Mouse (Mus musculus) hindbrain, postnatal 0 days (tissue): ENCODE data around the gene Slitrk3. TPM values are rescaled to one million over a fixed set of nuclear protein-coding genes. Genes with fewer than 3 reads are reported as not detected.

Source experiments
- ATAC-seq: fragments of 200-750 bp; cut with Nextera tagmentation; 2 replicates; pipeline ENCODE4 v1.8.0; 2017; ENCODE audit warnings: mild to moderate bottlenecking, moderate TSS enrichment, moderate library complexity
- DNase-seq: peaks from one replicate; pipeline ENCODE4 v3.0.0-alpha.2; 2015; ENCODE audit warnings: low spot score
- H3K27ac ChIP-seq: fragments of 300-500 bp; sonication (generic); 2 replicates; pipeline ENCODE4 v1.5.1; 2014; ENCODE audit warnings: mild to moderate bottlenecking
- H3K27me3 ChIP-seq: fragments of 300-500 bp; sonication (generic); 2 replicates; pipeline ENCODE4 v1.6.1; 2014; ENCODE audit warnings: low read length, mixed read lengths; ENCODE audit not compliant: insufficient read depth
- H3K36me3 ChIP-seq: fragments of 300-500 bp; sonication (generic); 2 replicates; pipeline ENCODE4 v1.6.1; 2014; ENCODE audit warnings: low read length, mixed read lengths; ENCODE audit not compliant: insufficient read depth
- H3K4me1 ChIP-seq: fragments of 300-500 bp; sonication (generic); 2 replicates; pipeline ENCODE4 v1.6.1; 2014; ENCODE audit warnings: antibody characterized with exemption, low read length, mixed read lengths; ENCODE audit not compliant: insufficient read depth
- H3K4me2 ChIP-seq: fragments of 300-500 bp; sonication (generic); 2 replicates; pipeline ENCODE4 v1.6.1; 2014; ENCODE audit warnings: low read depth, mild to moderate bottlenecking, low read length, moderate library complexity, mixed read lengths
- H3K4me3 ChIP-seq: fragments of 300-500 bp; sonication (generic); 2 replicates; pipeline ENCODE4 v1.5.1; 2014; ENCODE audit warnings: low read length
- H3K9ac ChIP-seq: fragments of 300-500 bp; sonication (generic); replicated peaks from 2 replicates; pipeline ENCODE4 v1.6.1; 2014; ENCODE audit warnings: mild to moderate bottlenecking, low read length, moderate library complexity, mixed read lengths
- H3K9me3 ChIP-seq: fragments of 300-500 bp; sonication (generic); 2 replicates; pipeline ENCODE4 v1.6.1; 2016; ENCODE audit warnings: low read length, mixed read lengths
- CTCF ChIP-seq: IDR thresholded peaks from 2 replicates; pipeline ENCODE4 v1.5.1; 2016; ENCODE audit warnings: antibody characterized with exemption, control low read depth, low read depth
- WGBS: fragments of 180-500 bp; shearing (Covaris S2); extraction: QIAGEN DNeasy Blood & Tissue Kit; methylation state at CpG from one replicate; pipeline ENCODE4 v1.1.7; 2014; 5-methylcytosine and 5-hydroxymethylcytosine counted together
- polyA plus RNA-seq: library from polyadenylated mRNA; unstranded; fragments of >200 nt; fragmentation: Nextera tagmentation; extraction: Ambion mirVana; gene quantifications from 2 replicates; pipeline ENCODE4 v1.2.1, GENCODE M21; 2015
- total RNA-seq: library from RNA; depleted of rRNA; stranded (reverse); fragments of >200 nt; gene quantifications from 2 replicates; pipeline ENCODE4 v1.2.3, GENCODE M21; 2014; rRNA removed

Gene Slitrk3
- total and polyA plus RNA-seq, 2 experiments from 2014 or later, result 20.0 to 30.5 TPM

DNA sequence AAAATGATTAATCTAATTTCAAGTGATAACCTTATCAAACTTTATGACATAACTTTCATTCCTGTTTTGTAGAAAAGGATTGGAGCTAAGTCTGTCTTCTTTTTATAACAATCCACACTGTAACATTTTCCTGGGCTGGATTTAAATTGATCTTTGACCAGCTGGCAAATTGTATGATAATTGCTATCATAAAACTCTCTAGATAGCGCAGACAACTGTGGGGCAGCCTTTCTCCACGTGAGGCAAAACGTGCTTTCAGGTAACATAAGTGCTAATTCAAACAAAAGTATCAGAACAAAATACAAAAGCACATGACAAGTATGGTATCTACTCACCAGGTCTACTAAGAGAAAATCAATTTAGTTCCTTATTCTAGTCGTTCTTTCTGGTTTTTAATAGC, 60.1 kb downstream of the Slitrk3 start:
- no peaks in the 10 kb centered on the region for H3K27me3 ChIP-seq
- H3K4me3 ChIP-seq, result no peak overlapping the region
- H3K9ac ChIP-seq, result no peak overlapping the region
- DNase-seq (no peak), ATAC-seq (no peak)
- H3K4me2 ChIP-seq, result no peak overlapping the region
- WGBS, result 76% methylated on average over 4 of the region's 4 CpGs
- no peaks in the 10 kb centered on the region for H3K36me3 ChIP-seq
- TF ChIP-seq CTCF, result no peak
- no peak overlapping the region for H3K27ac ChIP-seq
- no peaks in the 10 kb centered on the region for H3K4me1 ChIP-seq
- no peaks in the 10 kb centered on the region for H3K9me3 ChIP-seq

Other genes with a start within 250 kb of the Slitrk3 start
- gene Sis, start 89.9 kb downstream of the Slitrk3 start, total RNA-seq, result not detected in 2 replicates
- gene Sis, start 89.9 kb downstream of the Slitrk3 start, polyA plus RNA-seq, result 0.03 TPM in 1 of 2 replicates, not detected in the other